Mouse (Mus musculus): ENCODE data around the gene Adgrg3. TPM values are rescaled to one million over a fixed set of nuclear protein-coding genes. Genes with fewer than 3 reads are reported as not detected.
"Not testable (repeated sequence)": the region's sequence is repeated elsewhere in the genome, so short reads cannot be mapped to it uniquely, and the experiment has no call there.

Gene Adgrg3
- polyA plus RNA-seq, 1 experiment from 2014 or later = 0.44 TPM

DNA sequence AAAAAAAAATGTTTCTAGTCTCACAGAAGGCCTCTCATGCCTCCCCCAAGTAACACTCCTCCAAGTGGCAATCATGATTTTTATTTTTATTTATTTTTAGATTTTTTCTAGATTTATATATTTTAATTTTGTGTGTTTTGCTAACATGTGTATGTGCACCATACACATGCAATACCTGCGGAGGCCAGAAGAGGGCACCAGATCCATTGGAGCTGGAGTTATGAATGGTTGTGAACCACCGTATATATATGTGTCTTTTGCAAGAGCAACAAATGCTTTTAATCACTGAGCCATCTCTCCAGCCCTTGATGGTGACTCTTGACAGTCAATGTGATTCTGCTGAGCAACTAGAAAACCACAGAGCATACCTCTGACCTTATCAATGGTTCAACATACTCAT, 7.9 kb downstream of the Adgrg3 start:
- H3K27ac ChIP-seq = no peak overlapping the region
- 100% methylated on average over 1 of the region's 2 CpGs for WGBS (ENCODE audit: missing documents)
- no peaks in the 10 kb centered on the region for H3K36me3 ChIP-seq (ENCODE audit: inconsistent target)

DNA sequence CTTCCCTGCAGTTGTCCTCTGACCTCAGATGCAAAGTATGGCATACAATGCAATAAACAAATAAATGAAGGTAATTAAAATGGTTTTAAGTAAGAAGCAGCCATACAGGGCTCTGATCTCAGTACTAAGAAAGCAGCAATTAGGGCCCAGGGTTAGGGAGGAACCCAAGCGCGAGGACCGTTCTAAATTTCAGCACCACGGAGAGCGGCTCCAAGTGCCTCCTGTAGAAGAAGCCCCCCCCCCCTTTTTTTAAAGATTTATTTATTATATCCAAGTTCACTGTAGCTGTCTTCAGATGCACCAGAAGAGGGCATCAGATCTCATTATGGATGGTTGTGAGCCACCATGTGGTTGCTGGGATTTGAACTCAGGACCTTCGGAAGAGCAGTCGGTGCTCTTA, 10.9 kb downstream of the Adgrg3 start:
- H3K4me3 ChIP-seq (ENCODE audit: inconsistent target); H3K27ac ChIP-seq; H3K36me3 ChIP-seq (ENCODE audit: inconsistent target); H3K79me2 ChIP-seq (ENCODE audit: inconsistent target): not testable (repeated sequence)
- 88% methylated on average over 5 of the region's 7 CpGs for WGBS (ENCODE audit: missing documents)

More for the DNA sequence above, 7.9 kb downstream of the Adgrg3 start:
- Histone ChIP-seq H3K4me3 (ENCODE audit: inconsistent target) (no peak overlapping the region), H3K79me2 (ENCODE audit: inconsistent target) (no peaks in the 10 kb centered on the region)

DNA sequence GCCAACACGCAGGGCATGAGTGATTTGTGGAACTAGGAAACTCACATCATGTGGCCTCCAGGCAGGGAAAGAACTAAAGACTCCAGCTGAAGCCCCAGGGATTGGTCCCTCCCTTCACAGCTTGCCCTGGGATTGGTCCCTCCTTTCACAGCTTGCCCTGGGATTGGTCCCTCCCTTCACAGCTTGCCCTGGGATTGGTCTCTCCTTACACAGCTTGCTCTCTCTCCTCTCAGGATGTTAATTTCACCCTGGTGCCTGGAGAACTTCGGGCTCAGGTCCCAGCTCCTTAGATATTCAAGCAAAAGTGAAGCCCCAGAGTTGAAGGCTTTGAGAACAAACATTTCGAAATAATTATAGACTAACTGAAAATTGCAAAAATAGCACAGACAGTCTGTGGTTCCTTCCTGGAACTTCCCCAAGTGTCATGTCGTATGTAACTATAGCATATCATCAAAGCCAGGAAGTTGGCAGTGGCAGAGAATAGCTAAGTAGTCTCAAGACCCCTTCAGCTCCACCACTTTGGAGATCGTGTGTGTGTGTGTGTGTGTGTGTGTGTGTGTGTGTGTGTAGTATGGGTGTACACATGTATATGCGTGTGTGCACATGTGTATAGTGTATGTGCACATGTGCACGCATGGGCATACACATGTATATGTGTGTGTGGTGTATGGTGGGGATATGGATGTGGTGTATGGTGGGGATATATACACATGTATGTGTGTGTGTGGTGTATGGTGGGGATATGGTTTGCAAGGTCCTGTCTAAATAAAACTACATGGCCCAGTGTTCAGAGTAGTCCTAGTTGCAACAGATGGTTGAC, 19.8 kb downstream of the Adgrg3 start:
- no peaks in the 10 kb centered on the region for H3K79me2 ChIP-seq (ENCODE audit: inconsistent target)
- H3K4me3 ChIP-seq (ENCODE audit: inconsistent target) = no peak overlapping the region
- peak overlapping the region; percentile 41 for H3K27ac ChIP-seq
- WGBS (ENCODE audit: missing documents) = 17% methylated on average over 7 of the region's 7 CpGs
- H3K36me3 ChIP-seq (ENCODE audit: inconsistent target) = no peaks in the 10 kb centered on the region

DNA sequence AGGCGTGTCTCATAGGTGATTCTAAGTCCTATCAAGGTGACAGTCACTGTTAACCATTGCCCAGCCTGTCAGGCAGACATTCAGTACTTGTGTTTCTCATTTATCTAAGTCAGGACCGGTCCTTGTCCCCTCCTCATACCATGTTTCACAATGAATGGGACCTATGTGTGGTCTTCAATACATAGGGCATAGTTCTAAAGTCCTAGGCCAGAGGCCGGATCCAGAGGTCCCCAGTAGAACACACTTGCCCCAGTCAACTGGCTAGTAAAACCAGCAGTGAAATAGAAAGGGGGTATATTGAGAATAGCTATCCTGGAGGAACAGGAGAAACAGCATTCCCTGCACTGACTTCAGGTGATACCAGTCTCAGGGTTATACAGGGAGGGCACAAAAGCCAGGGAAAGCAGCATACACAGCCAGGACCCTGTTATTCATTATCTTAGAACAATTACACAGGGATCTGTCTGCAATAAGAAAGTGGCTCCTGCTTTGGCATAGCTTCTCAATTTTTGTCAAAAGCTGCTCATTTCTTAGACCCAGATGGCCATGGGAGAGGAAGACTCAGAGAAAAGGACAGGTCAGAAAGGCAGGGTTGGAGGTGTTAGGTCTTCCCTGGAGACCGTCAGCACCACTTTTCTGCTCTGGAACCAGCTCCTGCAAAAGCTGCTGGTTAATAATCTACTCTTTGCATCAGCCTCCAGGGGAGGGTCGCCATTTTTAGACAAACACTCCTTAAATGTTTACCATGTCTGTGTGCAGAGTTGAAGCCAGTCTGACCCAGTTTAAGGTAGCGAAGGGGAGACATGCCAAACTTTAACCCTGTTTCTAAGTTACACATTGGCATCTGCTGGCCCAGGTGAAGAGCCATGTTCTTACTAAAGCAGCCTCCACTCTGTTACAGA, 24.6 kb downstream of the Adgrg3 start:
- Histone ChIP-seq H3K4me3 (ENCODE audit: inconsistent target) (no peak overlapping the region), H3K79me2 (ENCODE audit: inconsistent target) (no peaks in the 10 kb centered on the region), H3K36me3 (ENCODE audit: inconsistent target) (no peaks in the 10 kb centered on the region), H3K27ac (no peak overlapping the region)
- WGBS (ENCODE audit: missing documents) = 92% methylated on average over 6 of the region's 6 CpGs

DNA sequence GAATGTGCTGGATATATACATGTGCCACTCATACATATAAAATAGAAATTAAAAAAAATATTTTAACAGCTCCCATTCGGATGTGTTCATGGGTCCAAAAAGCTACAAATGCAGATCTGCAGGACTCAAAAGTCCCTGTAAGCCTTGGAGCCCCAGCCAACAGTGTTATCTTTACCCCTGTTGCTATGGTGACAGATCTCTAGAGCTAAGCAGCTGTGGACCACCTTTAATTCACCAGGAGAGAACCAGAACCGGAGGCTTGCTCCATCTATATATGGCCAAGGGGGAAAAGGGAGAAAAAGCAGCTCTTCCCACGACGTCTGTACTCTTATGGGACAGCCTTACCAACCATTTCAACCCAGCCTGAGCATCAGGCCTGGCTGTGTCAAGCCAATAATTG, 27.3 kb downstream of the Adgrg3 start:
- Histone ChIP-seq H3K4me3 (ENCODE audit: inconsistent target) (no peak overlapping the region), H3K27ac (no peak overlapping the region), H3K36me3 (ENCODE audit: inconsistent target) (no peaks in the 10 kb centered on the region), H3K79me2 (ENCODE audit: inconsistent target) (no peaks in the 10 kb centered on the region)
- 81% methylated on average over 4 of the region's 4 CpGs for whole genome bisulfite sequencing (ENCODE audit: missing documents)

DNA sequence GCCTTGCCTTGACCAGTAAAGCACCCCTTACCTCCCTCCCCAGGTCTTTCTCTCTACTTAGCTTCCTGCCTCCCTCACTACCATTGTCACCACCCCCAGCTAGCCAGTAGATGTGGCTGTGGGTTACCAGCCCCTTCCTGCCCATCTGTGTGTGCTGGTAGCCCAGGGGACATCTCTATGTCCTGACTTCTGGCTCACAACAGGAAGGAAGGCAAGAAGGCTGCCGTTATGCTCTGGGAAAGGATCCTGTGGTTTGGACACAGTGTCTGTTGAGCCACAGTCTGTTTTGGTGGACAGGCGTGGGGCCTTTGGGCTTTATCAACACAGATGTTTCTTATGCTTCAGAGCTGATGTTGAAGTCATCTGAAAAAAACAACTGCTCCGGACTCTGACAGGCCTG, 29.5 kb downstream of the Adgrg3 start:
- Histone ChIP-seq H3K36me3 (ENCODE audit: inconsistent target) (no peaks in the 10 kb centered on the region), H3K79me2 (ENCODE audit: inconsistent target) (no peaks in the 10 kb centered on the region), H3K4me3 (ENCODE audit: inconsistent target) (no peak overlapping the region), H3K27ac (no peak overlapping the region)
- WGBS (ENCODE audit: missing documents) = 20% methylated on average over 3 of the region's 3 CpGs

DNA sequence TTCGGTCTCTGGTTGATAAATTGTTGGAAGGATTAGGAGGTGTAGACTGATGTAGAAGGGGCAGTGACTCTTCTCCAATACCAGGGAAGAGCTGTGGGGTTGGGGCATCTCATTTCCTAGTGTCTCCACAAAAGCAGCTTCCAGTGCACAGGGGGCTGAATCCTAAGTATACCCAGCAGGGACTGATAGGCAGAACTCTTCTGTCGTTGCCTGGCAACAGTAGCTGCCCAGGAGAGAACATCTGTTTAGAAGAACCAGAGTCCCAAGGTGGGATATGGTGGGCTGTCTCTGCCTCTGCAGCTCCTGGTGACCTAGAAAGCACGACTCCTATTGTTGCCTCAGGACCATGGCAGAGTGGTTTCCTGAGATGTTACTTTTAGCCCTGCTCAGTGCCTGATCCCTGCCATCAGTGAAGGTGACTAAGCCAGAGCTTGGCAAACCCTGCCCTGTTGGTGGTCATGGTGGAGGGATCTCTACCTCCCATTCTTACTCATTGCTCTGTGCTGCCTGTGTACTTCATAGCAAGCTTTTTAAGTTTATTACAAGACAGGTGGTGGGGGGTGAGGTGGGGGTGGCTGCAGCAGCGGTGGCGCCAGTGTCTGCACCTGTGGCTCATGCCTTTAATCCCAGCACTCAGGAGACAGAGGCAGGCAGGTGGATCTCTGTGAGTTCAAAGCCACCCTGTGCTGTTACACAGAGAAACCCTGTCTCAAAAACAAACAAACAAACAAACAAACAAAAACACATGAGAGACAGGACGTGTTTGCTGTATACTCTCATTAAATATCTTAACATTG, 30.6 kb downstream of the Adgrg3 start:
- Histone ChIP-seq H3K36me3 (ENCODE audit: inconsistent target) (no peaks in the 10 kb centered on the region), H3K79me2 (ENCODE audit: inconsistent target) (no peaks in the 10 kb centered on the region), H3K27ac (no peak overlapping the region), H3K4me3 (ENCODE audit: inconsistent target) (no peak overlapping the region)
- WGBS (ENCODE audit: missing documents) = 66% methylated on average over 5 of the region's 6 CpGs

DNA sequence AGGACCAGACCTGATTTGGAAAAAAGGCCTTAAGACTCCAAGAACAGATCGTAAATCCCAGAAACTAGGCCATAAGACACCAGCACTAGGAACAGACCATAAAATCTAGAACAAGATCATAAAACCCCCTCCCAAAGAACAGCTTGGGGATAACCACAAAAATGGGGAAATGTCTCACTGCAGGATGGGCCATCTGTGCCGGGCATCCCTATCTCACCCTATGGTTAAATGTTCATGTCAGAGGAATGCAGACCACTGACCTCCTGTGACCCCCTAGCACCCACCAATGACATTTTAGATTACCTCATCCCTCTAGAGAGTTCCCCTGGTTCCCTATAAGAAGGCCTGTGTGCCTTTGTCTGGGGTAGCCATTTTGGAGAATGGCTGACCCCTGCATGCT, 32.1 kb downstream of the Adgrg3 start:
- Histone ChIP-seq H3K36me3 (ENCODE audit: inconsistent target) (no peaks in the 10 kb centered on the region), H3K27ac (no peak overlapping the region), H3K79me2 (ENCODE audit: inconsistent target) (no peaks in the 10 kb centered on the region), H3K4me3 (ENCODE audit: inconsistent target) (no peak overlapping the region)
- 32% methylated on average over 2 of the region's 2 CpGs for WGBS (ENCODE audit: missing documents)

DNA sequence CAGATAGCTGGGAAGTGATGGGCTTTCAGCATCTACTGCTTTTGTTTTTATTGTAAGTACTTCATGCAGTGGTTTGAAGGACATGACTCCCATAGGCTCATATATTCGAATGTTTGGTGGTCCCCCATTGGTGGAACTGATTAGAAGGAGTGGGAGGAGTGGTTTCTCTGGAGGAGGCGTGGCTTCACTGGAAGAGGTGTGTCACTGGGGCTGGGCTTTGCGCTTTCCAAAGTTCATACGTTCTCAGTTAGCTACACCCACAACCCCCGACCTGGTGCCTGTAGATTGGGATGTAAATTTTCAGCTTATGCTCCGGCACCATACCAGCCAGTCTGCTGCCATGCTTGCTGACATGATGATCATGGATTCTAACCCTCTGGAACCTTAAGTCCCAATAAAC, 36.9 kb downstream of the Adgrg3 start:
- Histone ChIP-seq H3K4me3 (ENCODE audit: inconsistent target) (no peak overlapping the region), H3K79me2 (ENCODE audit: inconsistent target) (no peaks in the 10 kb centered on the region), H3K27ac (no peak overlapping the region), H3K36me3 (ENCODE audit: inconsistent target) (no peaks in the 10 kb centered on the region)
- 89% methylated on average over 6 of the region's 6 CpGs for WGBS (ENCODE audit: missing documents)

DNA sequence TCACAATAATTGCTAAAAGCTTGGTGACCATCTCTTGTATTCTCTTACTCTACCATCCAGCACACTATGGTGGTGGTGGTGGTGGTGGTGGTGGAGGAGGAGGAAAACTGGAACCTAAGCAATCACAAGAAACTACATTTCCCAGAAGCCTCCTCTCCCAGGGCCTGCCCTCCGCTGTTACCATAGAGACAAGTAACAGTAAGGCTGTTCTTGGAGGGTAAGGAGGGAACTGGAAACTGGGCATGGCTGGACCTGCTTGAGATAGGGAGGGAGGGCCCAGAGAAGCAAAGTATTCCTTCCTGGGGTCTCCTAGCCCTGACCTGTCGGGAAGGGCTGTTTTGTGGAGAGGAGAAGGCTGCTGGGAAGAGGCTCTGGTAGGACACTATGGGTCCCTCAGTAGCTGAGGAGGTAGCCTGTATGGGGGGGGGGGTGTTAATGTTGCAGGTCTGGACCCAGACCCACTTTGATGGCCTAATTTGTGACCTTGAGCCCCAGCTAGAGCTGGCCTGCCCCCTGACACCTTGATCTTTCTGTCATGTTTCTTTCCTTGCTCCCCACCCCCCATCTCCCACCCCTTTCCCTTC, 37.5 kb downstream of the Adgrg3 start, which contains the start of gene Drc7:
Drc7 (plus strand) TSS at position 177 of the 584 bp plus-strand sequence.
- 50% methylated on average over 1 of the region's 2 CpGs for WGBS (ENCODE audit: missing documents)
- no peak within 1 kb of the TSS for H3K4me3 ChIP-seq (ENCODE audit: inconsistent target)
- no peak within 1 kb of the TSS for H3K27ac ChIP-seq
- no peaks in the 10 kb centered on the region for H3K36me3 ChIP-seq (ENCODE audit: inconsistent target)
- no peaks in the 10 kb centered on the region for H3K79me2 ChIP-seq (ENCODE audit: inconsistent target)

DNA sequence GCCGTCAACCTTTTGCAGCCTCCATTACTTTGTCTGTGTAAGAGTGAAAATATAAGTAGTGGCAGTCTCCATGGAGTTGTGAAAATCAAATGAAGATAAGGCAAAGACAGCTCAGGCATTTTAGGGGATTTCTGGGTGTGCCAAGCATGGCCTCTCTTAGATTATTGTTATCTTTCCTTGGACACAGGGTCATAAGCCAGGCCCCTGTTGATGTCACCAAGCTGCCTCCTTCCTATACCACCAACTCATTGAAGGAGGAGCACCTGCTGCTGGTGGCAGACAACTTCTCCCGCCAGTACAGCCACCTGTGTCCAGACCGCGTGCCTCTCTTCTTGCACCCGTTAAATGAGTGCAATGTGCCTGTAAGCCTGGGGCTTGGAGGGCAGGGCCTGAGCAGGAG, 38.9 kb downstream of the Adgrg3 start:
- 72% methylated on average over 4 of the region's 5 CpGs for WGBS (ENCODE audit: missing documents)
- Histone ChIP-seq H3K36me3 (ENCODE audit: inconsistent target) (no peaks in the 10 kb centered on the region), H3K79me2 (ENCODE audit: inconsistent target) (no peaks in the 10 kb centered on the region), H3K27ac (no peak overlapping the region), H3K4me3 (ENCODE audit: inconsistent target) (no peak overlapping the region)

DNA sequence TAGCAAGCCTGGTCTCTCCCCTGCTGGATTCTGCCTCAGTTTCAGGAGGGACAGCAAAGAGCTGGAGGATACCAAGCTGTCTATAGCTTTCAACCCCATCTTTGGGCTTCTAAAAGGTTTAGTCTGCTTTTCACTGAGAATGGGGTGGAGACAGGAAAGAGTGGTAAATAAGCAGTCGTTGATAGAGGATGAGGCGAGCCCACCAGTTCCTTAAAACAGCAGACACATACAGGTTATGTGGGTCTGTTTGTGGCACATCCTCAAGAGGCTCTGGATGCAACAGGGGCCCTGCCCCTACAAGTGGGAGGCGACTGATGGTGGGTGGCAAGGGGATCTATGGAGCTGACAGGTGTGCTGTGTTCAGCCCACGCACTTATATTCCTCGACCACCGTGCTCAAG, 41.2 kb downstream of the Adgrg3 start:
- H3K79me2 ChIP-seq (ENCODE audit: inconsistent target) = no peaks in the 10 kb centered on the region
- 19% methylated on average over 6 of the region's 6 CpGs for WGBS (ENCODE audit: missing documents)
- H3K27ac ChIP-seq = no peak overlapping the region

DNA sequence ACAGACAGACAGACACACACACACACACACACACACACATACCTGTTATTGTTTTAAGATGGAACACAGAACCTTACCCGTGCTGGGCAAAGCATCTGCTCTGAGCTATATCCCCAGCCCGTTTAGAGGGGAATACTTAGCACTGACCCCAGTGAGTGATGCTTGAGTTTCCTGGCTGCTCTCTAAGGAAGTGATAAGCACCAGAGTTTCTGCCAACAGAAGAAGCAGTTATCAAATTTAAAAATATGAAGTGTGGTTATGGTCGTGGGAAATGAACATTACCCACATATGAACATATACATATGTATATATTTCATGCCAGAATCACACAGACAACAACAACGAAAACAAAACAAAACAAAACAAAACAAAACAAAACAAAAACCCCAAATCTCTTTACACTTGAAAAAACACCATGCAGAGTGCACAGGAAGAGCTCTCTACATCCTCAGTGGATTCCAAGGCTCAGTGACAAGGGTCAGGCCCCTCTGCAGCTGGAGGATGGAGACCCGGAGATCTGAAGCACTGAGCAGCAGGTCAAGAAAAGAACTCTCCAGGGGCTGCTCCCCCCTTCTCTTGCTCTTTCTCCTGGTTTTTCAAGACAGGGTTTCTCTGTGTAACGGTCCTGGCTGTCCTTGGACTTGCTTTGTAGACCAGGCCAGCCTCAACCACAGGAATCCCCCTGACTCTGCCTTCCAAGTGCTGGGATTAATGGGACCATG, 42.5 kb downstream of the Adgrg3 start:
- H3K79me2 ChIP-seq (ENCODE audit: inconsistent target) = no peaks in the 10 kb centered on the region
- no peak overlapping the region for H3K27ac ChIP-seq
- WGBS (ENCODE audit: missing documents) = 36% methylated on average over 6 of the region's 6 CpGs
- H3K4me3 ChIP-seq (ENCODE audit: inconsistent target) = no peak overlapping the region
- H3K36me3 ChIP-seq (ENCODE audit: inconsistent target) = no peaks in the 10 kb centered on the region

More for the DNA sequence above, 41.2 kb downstream of the Adgrg3 start:
- Histone ChIP-seq H3K4me3 (ENCODE audit: inconsistent target) (no peak overlapping the region), H3K36me3 (ENCODE audit: inconsistent target) (no peaks in the 10 kb centered on the region)

DNA sequence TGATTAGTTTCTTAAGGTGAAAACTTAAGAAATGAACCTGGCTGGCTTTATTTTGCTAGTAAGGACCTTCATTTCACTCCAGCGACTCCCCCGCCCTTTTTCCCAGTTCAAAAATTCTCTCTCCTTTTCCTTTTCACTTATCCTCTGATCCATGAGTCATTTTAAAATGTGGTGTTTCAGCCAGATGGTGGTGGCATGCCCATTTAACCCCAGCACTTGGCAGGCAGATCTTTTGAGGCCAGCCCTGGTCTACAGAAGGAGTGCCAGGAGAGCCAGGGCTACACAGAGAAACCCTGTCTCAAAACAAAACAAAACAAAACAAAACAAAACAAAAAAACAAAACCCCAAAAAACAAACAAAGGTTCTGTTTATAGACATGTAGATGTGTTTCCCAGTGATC, 47.0 kb downstream of the Adgrg3 start:
- no peak overlapping the region for H3K27ac ChIP-seq
- WGBS (ENCODE audit: missing documents) = 100% methylated on average over 2 of the region's 2 CpGs
- no peaks in the 10 kb centered on the region for H3K36me3 ChIP-seq (ENCODE audit: inconsistent target)
- no peak overlapping the region for H3K4me3 ChIP-seq (ENCODE audit: inconsistent target)
- no peaks in the 10 kb centered on the region for H3K79me2 ChIP-seq (ENCODE audit: inconsistent target)

Data from macrophage (primary cell).